Mouse (Mus musculus) layer of hippocampus, adult 2 months (tissue): ENCODE data around the gene Cst3. TPM values are rescaled to one million over a fixed set of nuclear protein-coding genes. Genes with fewer than 3 reads are reported as not detected.

Source experiments
- DNase-seq, 2 experiments: peaks; one replicate each; pipeline ENCODE4 v3.0.0; 2022; ENCODE audit warnings: low spot score in 2 of 2
- H3K27ac ChIP-seq: fragments of 200-600 bp; 2 replicates; pipeline ENCODE4 v1.8.1; 2022
- H3K4me3 ChIP-seq: fragments of 200-600 bp; 2 replicates; pipeline ENCODE4 v1.8.1; 2022; ENCODE audit warnings: mild to moderate bottlenecking
- CTCF ChIP-seq: fragments of 200-600 bp; conservative IDR thresholded peaks from 2 replicates; pipeline ENCODE4 v1.8.1; 2022; ENCODE audit warnings: antibody characterized with exemption, mild to moderate bottlenecking, moderate library complexity
- total RNA-seq, 2 experiments: library from RNA; stranded (reverse); gene quantifications; 2 replicates each; pipeline ENCODE4 v1.2.3; 2021

Gene Cst3
- total RNA-seq, 2 experiments from 2014 or later, result 2,176 to 2,304 TPM

- no peak for TF ChIP-seq CTCF
- no peak for DNase-seq
- peak overlapping the region; percentile 95 for H3K4me3 ChIP-seq
- H3K27ac ChIP-seq, result peak overlapping the region; percentile 94
Measured at GRCm38 (mm10) chr2:148874617-148875334, 716 bp downstream of the Cst3 start.

DNA sequence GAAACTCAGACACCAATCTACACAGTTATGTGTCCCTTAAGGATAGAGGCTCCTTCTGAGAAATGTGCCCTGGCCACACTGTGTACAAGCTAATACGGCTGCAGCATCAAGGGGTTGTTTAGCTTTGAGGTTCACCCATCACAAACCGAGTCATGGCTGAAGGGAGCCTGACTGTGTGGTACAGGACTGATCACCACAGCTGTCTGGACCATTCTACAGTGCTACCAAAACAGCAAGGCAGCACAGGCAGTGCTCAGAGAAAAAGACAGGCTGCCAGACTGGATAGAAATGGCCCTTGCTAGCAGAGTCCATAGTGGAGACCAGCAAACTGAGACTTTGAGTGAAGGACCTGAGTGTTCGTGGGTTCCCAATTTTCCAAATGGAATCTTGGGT, 1.3 kb downstream of the Cst3 start:
- Histone ChIP-seq H3K27ac (peak overlapping the region; percentile 94), H3K4me3 (peak overlapping the region; percentile 95)
- no peak for DNase-seq
- TF ChIP-seq CTCF, result no peak

DNA sequence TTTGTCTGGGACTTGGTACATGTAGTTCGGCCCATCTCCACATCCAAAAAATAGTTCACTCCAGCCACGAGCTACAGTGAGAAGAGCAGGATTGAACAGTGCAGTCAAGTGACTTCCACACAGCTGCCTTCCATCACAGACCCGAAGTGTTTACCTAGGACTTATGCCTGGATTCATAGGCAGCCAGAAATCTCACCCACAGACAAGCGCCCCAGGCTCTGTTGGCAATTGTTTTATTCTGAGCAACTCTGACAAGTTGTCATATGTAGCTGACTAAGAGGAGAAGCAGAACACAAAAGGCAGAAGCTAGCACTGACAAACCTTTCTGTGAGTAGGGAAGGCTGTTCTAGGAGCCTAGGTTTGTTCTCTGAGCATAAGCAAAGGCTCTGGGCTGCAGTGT, 2.6 kb downstream of the Cst3 start:
- TF ChIP-seq CTCF, result no peak
- Histone ChIP-seq H3K27ac (peak overlapping the region; percentile 94), H3K4me3 (peak overlapping the region; percentile 95)
- peak in 1 of 2 experiments; percentile 41 for DNase-seq

DNA sequence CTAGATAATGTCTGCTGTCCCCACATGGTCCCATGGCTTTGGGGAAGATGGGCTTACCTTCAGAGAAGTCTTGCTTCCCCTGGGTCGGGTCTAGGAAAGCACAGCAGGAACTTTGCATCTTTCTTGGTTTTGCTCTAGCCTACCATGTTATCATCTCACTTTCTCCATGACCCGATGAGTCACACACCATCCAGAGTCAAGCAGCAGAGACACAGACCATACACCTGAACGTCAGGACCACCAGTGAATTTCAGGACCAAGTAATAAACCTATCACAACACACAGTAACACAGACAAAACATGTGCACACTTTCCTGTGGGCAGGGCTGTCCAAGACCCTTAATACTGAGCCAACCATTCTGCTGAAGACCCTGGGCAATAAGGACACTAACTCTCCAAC, 5.0 kb downstream of the Cst3 start:
- no peak for DNase-seq
- Histone ChIP-seq H3K27ac (peak overlapping the region; percentile 19; the same call in 1 of the 2 replicates), H3K4me3 (no peak overlapping the region)
- no peak for TF ChIP-seq CTCF

GRCm38 (mm10) chr2:148868959-148869358, 6.5 kb downstream of the Cst3 start:
- no peak overlapping the region for H3K4me3 ChIP-seq
- H3K27ac ChIP-seq, result no peak overlapping the region
- no peak for DNase-seq
- TF ChIP-seq CTCF, result no peak

DNA sequence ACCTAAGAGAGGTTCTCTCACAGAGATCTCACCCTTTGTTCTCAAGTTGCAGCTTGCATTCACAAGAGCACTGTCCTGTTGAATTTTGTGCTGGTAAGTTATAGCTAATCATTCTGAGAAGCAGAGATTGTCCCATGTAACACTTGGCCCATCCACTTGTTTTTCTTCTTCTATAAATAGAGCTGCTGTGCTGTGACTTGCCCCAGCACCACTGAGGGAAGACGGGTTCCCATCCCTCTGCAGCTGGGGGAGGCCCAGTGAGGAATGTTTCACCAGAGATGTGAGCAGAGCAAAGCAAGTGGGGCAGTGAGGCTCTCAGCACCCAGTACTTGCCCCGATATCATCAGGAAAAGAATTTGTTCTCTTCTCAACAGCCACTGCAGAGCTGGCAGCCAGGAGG, 10.5 kb downstream of the Cst3 start, which contains the start of gene 9230104L09Rik:
Gene 9230104L09Rik, minus strand, starts transcription at position 73 of the 400 bp plus-strand sequence.
- Histone ChIP-seq H3K27ac (peak within 1 kb of the TSS; percentile 23; the same call in 1 of the 2 replicates), H3K4me3 (no peak within 1 kb of the TSS)
- TF ChIP-seq CTCF, result no peak
- no peak for DNase-seq

- DNase-seq, result peak in 1 of 2 experiments; percentile 37
- Histone ChIP-seq H3K4me3 (no peak overlapping the region), H3K27ac (peak overlapping the region; percentile 84)
- TF ChIP-seq CTCF, result no peak
Measured at GRCm38 (mm10) chr2:148861693-148862092, 13.8 kb downstream of the Cst3 start.

DNA sequence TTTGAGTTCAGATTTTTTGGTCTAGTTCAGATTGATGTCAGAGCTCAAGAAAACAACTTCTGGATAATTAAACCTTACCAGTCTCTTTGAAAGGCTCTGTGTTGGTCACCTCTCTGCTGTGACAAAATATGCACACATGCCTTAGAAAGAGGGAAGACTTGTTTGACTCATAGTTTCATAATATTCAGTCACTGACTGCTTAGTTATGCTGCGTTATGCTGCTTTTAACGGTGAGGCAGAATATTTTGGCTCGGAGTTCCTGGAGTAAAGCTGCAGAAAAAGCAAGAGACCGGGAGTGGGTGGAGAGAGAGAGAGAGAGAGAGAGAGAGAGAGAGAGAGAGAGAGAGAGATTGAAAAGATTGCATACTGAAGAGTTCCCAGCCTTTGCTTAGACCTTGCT, 14.5 kb downstream of the Cst3 start:
- Histone ChIP-seq H3K4me3 (no peak overlapping the region), H3K27ac (peak overlapping the region; percentile 84)
- TF ChIP-seq CTCF, result no peak
- no peak for DNase-seq

GRCm38 (mm10) chr2:148857506-148857905, 18.0 kb downstream of the Cst3 start:
- Histone ChIP-seq H3K4me3 (no peak overlapping the region), H3K27ac (peak overlapping the region; percentile 80)
- DNase-seq, result no peak
- no peak for TF ChIP-seq CTCF

GRCm38 (mm10) chr2:148856630-148857400, 18.7 kb downstream of the Cst3 start:
- Histone ChIP-seq H3K27ac (peak overlapping the region; percentile 80; the same call in 1 of the 2 replicates), H3K4me3 (no peak overlapping the region)
- no peak for TF ChIP-seq CTCF
- no peak for DNase-seq

GRCm38 (mm10) chr2:148851116-148851906, 24.2 kb downstream of the Cst3 start:
- TF ChIP-seq CTCF, result peak; percentile 89
- Histone ChIP-seq H3K4me3 (peak overlapping the region; percentile 33), H3K27ac (peak overlapping the region; percentile 67)
- DNase-seq, result peak; percentile 77 to 81

DNA sequence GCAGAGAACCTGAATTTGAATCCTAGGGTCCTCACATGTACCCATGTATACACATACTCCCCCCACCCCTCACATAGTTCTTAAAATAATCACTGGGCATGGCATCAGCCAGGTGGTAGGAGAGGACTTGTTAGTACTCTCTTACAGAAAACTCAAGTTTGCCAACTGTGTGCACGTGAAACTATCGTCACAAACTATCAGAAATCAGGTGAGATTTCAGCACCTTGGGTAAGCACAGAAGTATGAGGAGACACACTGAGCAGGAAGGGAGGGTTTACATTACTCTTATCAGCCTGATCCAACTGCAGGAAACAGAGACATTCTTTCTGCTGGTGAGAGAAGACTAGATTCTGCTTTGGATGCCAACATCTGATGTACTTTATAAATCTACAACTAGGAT, 36.3 kb downstream of the Cst3 start:
- no peak for TF ChIP-seq CTCF
- no peak overlapping the region for H3K27ac ChIP-seq
- no peak for DNase-seq
- H3K4me3 ChIP-seq, result no peak overlapping the region
